Mouse (Mus musculus) liver, adult 2 months (tissue): ENCODE measurements around the gene Ddx5.

Experiments
- CTCF ChIP-seq: fragments of 200-500 bp; IDR thresholded peaks from 2 replicates; pipeline ENCODE4 v1.5.1; 2011; ENCODE audit warnings: low read depth, low read length, control low read depth
- POLR2A ChIP-seq: fragments of 200-500 bp; IDR thresholded peaks from 2 replicates; pipeline ENCODE4 v1.6.1; 2011; ENCODE audit warnings: low read length, control low read depth; ENCODE audit not compliant: insufficient read depth; ENCODE audit errors: extremely low read depth

- TF ChIP-seq CTCF (no peak), POLR2A (no peak)
Measured at GRCm38 (mm10) chr11:106822911-106823310, 33.9 kb upstream of the Ddx5 start.
